Mouse (Mus musculus) right cerebral cortex, postnatal 4 days (tissue): ENCODE data around the gene Serbp1.

Source experiments
- DNase-seq: peaks from one replicate; pipeline ENCODE4 v3.0.0-alpha.2; 2022

Gene Serbp1

GRCm38 (mm10) chr6:67236491-67237234, 1.3 kb upstream of the Serbp1 start:
- no peak for DNase-seq

DNA sequence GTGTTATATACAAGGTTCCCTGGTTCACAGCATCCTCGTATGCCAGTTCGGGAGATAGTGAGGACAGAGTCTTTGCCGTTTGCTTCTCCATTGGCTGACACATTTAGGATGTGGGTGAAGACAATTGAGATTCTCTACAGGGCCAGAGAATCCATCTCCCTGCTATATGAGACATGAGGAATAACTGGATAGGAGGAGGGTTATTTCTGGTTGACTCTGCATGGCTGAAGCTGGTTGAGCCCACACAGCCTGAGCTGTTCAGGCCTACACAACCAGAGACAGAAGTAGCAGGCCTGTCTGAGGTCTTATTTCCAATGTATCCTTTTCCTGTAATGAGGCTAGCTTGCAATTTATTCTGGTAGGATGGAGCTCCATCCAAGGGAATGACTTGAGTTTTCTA, 3.3 kb downstream of the Serbp1 start:
- DNase-seq = no peak

GRCm38 (mm10) chr6:67243765-67244420, 5.9 kb downstream of the Serbp1 start:
- no peak for DNase-seq

GRCm38 (mm10) chr6:67244451-67244850, 6.5 kb downstream of the Serbp1 start:
- no peak for DNase-seq

- DNase-seq = no peak
These were observed 13.1 kb downstream of the Serbp1 start for GRCm38 (mm10) chr6:67251095-67251494.

GRCm38 (mm10) chr6:67264935-67265334, 27.0 kb downstream of the Serbp1 start:
- DNase-seq = no peak

DNA sequence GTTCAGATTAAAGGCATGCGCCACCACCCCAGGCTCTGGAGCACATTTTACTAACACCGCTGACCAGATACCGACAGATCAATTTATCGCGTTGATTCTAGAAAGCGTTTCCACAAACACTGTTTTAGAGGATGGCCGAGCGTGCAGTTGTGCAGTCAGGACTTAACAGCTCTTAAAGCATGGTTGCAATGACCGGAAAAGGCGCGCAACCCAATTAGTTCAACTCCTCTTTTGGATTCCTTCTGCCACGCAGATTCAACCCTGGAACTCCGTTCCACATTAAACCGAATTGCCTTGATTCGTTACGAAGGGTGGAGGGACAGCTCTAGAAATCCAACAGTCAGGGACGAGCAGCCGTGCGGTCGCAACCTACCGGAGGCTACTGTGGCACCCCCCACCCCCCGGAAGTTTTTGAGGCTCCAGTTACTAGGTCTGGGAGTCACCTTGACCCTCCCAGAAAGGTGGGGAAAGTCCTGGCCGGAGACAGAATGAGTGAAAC, 28.2 kb downstream of the Serbp1 start:
- peak; percentile 27 for DNase-seq

DNA sequence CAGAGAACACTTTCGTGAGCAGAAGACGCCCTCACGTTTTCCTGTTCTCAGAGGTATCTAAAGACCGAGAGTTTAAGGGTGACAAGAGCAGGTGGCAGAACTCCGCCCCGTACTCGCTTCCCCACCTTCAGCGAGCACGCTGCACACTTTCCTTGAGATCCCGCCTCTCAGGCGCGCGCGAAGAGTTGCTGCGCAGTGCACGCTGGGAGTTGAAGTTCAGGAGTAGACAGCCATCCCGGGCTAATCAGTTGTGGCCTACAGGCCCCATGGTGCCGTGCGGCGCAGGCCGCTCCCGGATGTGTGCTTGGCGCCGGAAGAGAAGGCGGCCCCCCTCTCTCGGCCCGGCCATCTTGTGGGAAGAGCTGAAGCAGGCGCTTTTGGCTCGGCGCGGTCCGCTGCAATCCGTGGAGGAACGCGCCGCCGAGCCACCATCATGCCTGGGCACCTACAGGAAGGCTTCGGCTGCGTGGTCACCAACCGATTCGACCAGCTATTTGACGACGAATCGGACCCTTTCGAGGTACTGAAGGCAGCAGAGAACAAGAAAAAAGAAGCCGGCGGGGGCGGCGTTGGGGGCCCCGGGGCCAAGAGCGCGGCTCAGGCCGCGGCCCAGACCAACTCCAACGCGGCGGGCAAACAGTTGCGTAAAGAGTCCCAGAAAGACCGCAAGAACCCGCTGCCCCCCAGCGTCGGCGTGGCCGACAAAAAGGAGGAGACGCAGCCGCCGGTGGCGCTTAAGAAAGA, 28.9 kb downstream of the Serbp1 start:
- peak; percentile 88 for DNase-seq

DNA sequence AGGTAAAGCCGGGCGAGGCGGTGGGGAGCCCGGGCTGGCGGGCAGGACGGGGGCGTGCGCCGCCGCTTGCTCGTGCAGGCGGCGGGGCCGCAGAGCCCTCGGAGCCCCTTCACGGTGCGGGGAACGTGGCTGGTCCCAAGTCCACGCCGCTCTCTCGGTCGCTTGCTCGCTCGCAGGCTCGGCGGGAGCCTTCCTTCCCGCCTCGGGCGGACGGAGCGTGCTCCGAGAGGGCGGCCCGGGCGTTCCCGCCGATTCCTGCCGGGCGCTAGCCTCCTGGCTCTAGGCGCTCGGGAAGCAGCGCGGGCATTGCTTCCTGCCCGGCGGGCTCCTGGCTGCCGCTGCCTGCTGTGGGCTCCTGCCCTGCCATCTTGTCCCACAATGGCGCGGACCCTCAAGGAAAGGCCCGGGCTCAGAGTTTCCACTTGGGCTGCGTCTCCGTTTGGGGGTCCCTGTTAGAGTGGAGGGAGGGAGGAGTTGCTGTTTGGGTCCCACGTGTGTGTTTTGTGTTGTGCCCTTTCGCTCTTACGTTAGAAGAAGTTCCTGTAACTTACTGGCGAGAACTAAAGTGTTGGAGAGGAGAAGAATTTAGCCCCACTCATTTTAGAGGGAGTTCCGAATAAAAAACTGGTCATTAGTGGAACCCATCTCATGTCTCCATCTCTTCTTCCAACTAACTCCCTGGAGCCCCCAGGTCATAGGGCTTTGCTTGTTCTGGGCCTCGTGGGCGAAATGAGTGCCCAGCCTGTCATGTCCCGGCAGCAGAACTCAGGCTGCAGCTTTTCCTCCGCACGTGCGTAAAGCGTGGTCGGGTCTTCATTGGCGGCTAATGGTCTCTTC, 29.6 kb downstream of the Serbp1 start:
- peak; percentile 4 for DNase-seq

GRCm38 (mm10) chr6:67268245-67268612, 30.3 kb downstream of the Serbp1 start:
- no peak for DNase-seq

DNA sequence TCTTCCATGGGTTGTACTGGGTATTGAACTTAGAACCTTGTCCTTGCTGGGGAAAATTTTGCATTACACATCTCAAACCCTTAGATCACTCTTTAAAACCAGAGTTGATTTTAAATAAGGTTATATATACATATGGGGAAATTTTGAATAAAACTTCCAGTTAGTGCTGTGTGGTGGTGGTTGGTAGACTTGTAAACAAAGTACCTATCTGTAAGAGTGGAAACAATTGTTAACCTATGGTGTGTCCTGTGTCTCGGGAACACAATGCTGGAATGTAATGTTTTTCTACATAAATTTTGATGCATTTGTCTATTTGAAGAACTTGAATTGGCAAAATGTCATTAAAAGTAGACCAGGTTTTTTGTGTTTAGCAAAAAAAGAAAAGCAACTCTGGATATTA, 31.0 kb downstream of the Serbp1 start:
- DNase-seq = no peak

GRCm38 (mm10) chr6:67269459-67269858, 31.5 kb downstream of the Serbp1 start:
- DNase-seq = no peak

DNA sequence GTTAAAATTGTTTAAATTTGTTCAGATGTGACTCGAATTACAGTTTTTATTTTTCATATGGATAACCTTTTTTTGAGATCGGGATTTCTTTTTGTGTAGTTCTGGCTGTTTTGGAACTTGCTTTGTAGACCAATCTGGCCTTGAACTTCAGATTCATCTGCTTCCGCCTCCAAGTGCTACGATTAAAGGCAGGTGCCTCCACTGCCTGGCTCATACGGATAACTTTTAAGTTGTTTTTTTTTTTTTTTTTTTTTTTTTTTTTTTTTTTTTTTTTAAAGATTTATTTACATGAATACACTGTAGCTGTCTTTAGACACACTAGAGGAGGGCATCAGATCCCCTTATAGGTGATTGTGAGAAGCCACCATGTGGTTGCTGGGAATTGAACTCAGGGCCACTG, 40.0 kb downstream of the Serbp1 start:
- no peak for DNase-seq

DNA sequence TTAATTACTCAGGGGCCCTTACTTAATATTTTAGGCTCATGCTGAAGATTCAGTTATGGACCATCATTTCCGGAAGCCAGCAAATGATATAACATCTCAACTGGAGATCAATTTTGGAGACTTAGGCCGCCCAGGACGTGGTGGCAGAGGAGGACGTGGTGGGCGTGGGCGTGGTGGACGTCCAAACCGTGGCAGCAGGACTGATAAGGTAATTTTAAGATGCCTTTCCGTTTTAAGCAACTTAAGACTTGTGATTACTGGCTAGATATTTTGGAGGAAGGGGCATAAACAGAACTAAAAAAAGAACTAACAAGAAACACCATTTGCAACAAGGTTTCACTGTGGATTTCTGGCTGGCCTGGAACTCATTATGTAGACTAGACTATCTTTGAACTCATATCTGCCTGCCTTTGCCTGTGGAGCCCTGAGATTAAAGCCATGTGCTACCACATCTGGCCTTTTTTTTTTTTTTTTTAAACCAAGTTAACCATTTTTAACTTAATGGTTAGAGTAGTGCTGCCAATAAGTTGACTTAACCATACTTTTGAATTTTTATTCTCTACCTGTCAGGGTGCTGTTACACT, 43.7 kb downstream of the Serbp1 start:
- DNase-seq = no peak

GRCm38 (mm10) chr6:67282897-67283296, 44.9 kb downstream of the Serbp1 start:
- DNase-seq = no peak

DNA sequence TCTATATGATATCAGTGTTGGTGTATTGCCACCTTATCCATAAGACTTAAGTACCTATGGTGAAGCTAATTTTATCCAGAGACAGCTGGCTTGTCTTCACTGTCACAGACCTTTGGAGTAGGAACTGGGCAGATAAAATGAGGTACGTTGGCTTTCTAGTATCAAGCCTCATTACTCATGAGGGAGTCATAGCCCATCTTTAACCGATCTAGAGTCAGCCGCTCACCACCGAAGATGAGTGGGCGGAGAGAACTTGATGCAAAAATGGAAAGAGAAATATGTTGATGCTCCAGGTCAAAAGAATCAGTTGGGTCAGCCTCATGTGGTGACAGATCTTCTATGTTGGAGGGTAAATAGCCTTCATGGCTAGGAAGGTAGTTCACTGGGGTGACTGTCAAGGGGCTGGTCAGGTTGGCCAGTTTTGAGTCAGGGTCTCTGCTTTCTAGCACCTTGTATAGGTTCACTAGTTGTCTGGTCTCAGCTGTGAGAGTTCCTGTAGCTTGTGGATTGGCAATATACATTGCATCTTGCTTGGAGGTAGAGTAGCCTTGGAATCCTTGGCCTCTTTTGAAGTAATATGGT, 54.2 kb downstream of the Serbp1 start:
- DNase-seq = no peak

GRCm38 (mm10) chr6:67296126-67296525, 58.1 kb downstream of the Serbp1 start:
- DNase-seq = no peak

DNA sequence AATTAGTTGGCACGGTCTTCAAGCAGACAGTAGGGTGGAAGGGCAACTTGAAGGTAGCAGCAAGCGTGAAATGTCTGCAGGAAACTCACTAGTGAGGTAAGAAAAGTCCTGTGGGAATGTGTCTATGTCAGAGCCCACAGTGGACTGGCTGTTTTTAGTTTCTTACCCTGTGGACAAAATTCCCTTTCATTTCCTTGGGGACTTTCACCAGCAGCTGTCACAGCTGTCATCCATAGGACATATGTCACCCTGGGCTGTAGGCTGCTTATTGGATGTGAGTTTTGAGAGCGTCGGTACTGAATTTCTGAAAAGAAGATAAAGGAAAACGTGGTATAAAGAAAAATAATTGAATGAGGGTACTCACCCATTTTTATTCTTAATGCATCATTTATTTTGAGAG, 60.8 kb downstream of the Serbp1 start:
- no peak for DNase-seq

GRCm38 (mm10) chr6:67300300-67300699, 62.3 kb downstream of the Serbp1 start:
- DNase-seq = no peak

GRCm38 (mm10) chr6:67300710-67301163, 62.8 kb downstream of the Serbp1 start:
- no peak for DNase-seq

DNA sequence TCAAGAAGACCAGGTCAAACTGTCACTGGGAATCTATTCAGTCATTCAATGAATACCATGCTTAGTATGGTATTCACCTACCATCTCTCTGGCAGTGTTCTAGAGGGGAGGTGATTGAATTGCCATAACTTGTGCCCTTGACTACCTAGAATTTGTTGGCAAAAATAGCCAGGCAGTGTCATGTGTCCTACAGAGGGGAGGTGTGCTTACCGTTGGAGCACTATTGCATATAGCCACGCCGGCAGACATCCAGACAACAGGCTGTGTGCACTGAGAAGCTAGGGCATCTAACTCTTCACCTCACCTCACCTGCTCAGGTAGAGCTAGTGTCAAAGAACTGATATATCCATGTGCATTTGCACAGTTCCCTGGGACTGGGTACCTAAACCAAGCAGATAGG, 63.3 kb downstream of the Serbp1 start:
- DNase-seq = no peak

DNA sequence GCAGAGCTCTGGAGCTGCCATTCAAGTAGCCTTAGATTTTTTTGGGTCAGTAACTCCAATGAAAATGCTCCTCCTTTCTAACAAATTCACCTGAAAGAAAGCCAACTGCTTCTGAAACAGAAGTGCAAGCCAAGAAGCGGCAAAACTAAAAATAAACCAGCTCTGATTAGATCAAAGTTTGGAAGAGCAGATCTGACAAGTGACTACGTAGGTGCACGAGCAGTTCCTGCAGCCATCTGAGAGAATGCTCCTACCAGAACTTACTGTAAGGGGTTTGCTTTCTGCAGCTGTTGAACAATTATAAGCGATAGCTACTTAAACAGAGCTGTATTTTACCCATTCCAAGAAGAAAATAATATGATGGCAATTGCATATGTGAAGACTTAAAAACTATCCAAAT, 64.5 kb downstream of the Serbp1 start:
- no peak for DNase-seq
